ENCODE assay signal across 8 mouse cellular contexts in genomic region chr17:28080045-28080816, GRCm38 (mm10). TPM values are rescaled to one million over a fixed set of nuclear protein-coding genes. Genes with fewer than 3 reads are reported as not detected.
DNase-seq lines count a peak whose midpoint lies in the region; ATAC-seq and TF ChIP-seq lines count a peak whose summit lies in the region.

Gene Tcp11, minus strand, starts transcription at chr17:28080639.

- H3K9me3 ChIP-seq in forebrain, postnatal 0 days (ENCODE audit: low read length): no peaks in the 10 kb centered on the region

- peak within 1 kb of the TSS; percentile 54 for H3K9ac ChIP-seq in forebrain, postnatal 0 days

- no peaks in the 10 kb centered on the region for H3K27me3 ChIP-seq in forebrain, postnatal 0 days (ENCODE audit: insufficient read depth, low read length)
- H3K27me3 ChIP-seq in small intestine, adult 2 months (ENCODE audit: control insufficient read depth, insufficient read depth, low read length): no peaks in the 10 kb centered on the region

- TF ChIP-seq POLR2A in small intestine, adult 2 months (IDR thresholded peaks at IDR 0.05; ENCODE audit: low read depth, low read length): no peak

- WGBS in forebrain, postnatal 0 days: 2% methylated on average over 51 of the region's 57 CpGs
- WGBS in macrophage (ENCODE audit: missing documents): under 1% methylated on average over 44 of the region's 57 CpGs
- 4% methylated on average over 55 of the region's 57 CpGs for whole genome bisulfite sequencing in small intestine, adult 2 months

- intact Hi-C loops in left cerebral cortex, postnatal 4 days (cut with DNase I): loop anchor here (2.0 to 10.0 kb wide), 4 partner anchors 55 to 225 kb away; partner anchors contain the start of genes Anks1 and Taf11
- intact Hi-C loops in left cerebral cortex, postnatal 25 days (cut with DNase I): no loop called here

- DNase-seq in left cerebral cortex, postnatal 4 days: peak; percentile 86
- DNase-seq in left cerebral cortex, postnatal 25 days (ENCODE audit: low spot score in 2 of 2): no peak
- DNase-seq in brain, adult 2 months (ENCODE audit: low read depth, low spot score): peak; percentile 53
- DNase-seq in forebrain, postnatal 0 days: peak; percentile 90
- peak; percentile 67 for DNase-seq in kidney, postnatal 14 days
- DNase-seq in frontal cortex, adult 2 months (ENCODE audit: extremely low spot score in 1 of 2, low spot score in 1 of 2): no peak

- no peaks in the 10 kb centered on the region for H3K79me2 ChIP-seq in macrophage (ENCODE audit: inconsistent target)

- 0 out of 2 replicates have a peak, but pooled peaks have one; percentile 23 for TF ChIP-seq CTCF in forebrain, postnatal 0 days (IDR thresholded peaks at IDR 0.05; ENCODE audit: low read depth)
- TF ChIP-seq CTCF in small intestine, adult 2 months (IDR thresholded peaks at IDR 0.05; ENCODE audit: extremely low read depth, insufficient read length, insufficient replicate concordance, low read depth, low read length): no peak

- ATAC-seq in forebrain, postnatal 0 days: peak; percentile 95

- no peaks in the 10 kb centered on the region for H3K36me3 ChIP-seq in forebrain, postnatal 0 days (ENCODE audit: insufficient read depth)
- H3K36me3 ChIP-seq in macrophage (ENCODE audit: inconsistent target): no peaks in the 10 kb centered on the region
- H3K36me3 ChIP-seq in small intestine, adult 2 months (ENCODE audit: control insufficient read depth, insufficient read depth, low read length): no peaks in the 10 kb centered on the region

- H3K27ac ChIP-seq in forebrain, postnatal 0 days (ENCODE audit: low read depth, low read length): peak within 1 kb of the TSS; percentile 9; the same call in 1 of the 2 replicates
- no peak within 1 kb of the TSS for H3K27ac ChIP-seq in macrophage
- H3K27ac ChIP-seq in small intestine, adult 2 months (ENCODE audit: insufficient read depth, low read depth, low read length): no peak within 1 kb of the TSS

- no peaks in the 10 kb centered on the region for H3K4me1 ChIP-seq in forebrain, postnatal 0 days (ENCODE audit: insufficient read depth)
- peaks cover 18% of the 10 kb centered on the region for H3K4me1 ChIP-seq in small intestine, adult 2 months (ENCODE audit: control insufficient read depth, insufficient read depth, insufficient read length, low read length)

- peak within 1 kb of the TSS; percentile 58 for H3K4me3 ChIP-seq in forebrain, postnatal 0 days (ENCODE audit: low read depth, low read length)
- H3K4me3 ChIP-seq in macrophage (ENCODE audit: inconsistent target): peak within 1 kb of the TSS; percentile 8; the same call in 1 of the 2 replicates
- peak within 1 kb of the TSS; percentile 62 for H3K4me3 ChIP-seq in small intestine, adult 2 months (ENCODE audit: low read depth, low read length)

- peak within 1 kb of the TSS; percentile 99 for H3K4me2 ChIP-seq in forebrain, postnatal 0 days (ENCODE audit: low read depth)

RNA-seq across cellular contexts. Expression of gene Tcp11, which starts in this region (rescaled TPM):
- total RNA-seq in left cerebral cortex, postnatal 4 days (2021): 1 to 10 TPM; 2.2 to 3.6 TPM
- total RNA-seq in left cerebral cortex, postnatal 25 days (2021): under 1 TPM; 0.80 to 0.99 TPM
- 4.3 and 7.2 TPM in 2 replicates for total RNA-seq in forebrain, postnatal 0 days (2014; rRNA removed)
- 1.7 and 2.9 TPM in 2 replicates for polyA plus RNA-seq in forebrain, postnatal 0 days (2015; fragmentation: Nextera tagmentation; extraction: Ambion mirVana)
- not detected for total RNA-seq in macrophage (2018; cell fraction: chromatin; rRNA removed)
- under 1 TPM in 1 of 26 experiments, not detected in 25; 0.05 TPM for total RNA-seq in macrophage (2018; cell fraction: cytosol; rRNA removed)
- under 1 TPM in 1 of 26 experiments, not detected in 25; 0.52 TPM for total RNA-seq in macrophage (2018; cell fraction: nucleus; rRNA removed)
- not detected in 3 replicates for polyA plus RNA-seq in macrophage (2018)
- 0.29 and 0.48 TPM in 2 replicates for polyA plus RNA-seq in small intestine, adult 2 months (2012; rRNA removed)
- 0.55 and 1.0 TPM in 2 replicates for polyA plus RNA-seq in frontal cortex, adult 2 months (2012; rRNA removed)

Comparison
In these comparisons a context has a peak if more than half of its experiments do, and no peak if none do; other contexts are left out.
1. DNase-seq: peak in left cerebral cortex, postnatal 4 days (single experiment), brain, adult 2 months (single experiment), forebrain, postnatal 0 days (single experiment) and kidney, postnatal 14 days (single experiment); none in left cerebral cortex, postnatal 25 days (0 of 2) and frontal cortex, adult 2 months (0 of 2).
2. H3K4me3 ChIP-seq: peak in every context shown above with its lines; median percentile 62 in small intestine, adult 2 months; 58 in forebrain, postnatal 0 days; 8 in macrophage.